Mouse (Mus musculus) lung, postnatal 0 days (tissue): ENCODE data around the gene Socs1. TPM values are rescaled to one million over a fixed set of nuclear protein-coding genes. Genes with fewer than 3 reads are reported as not detected.

ENCODE experiments used
- ATAC-seq: fragments of 200-750 bp; cut with Nextera tagmentation; 2 replicates; pipeline ENCODE4 v1.8.0; 2017; ENCODE audit warnings: moderate library complexity
- DNase-seq: peaks from one replicate; pipeline ENCODE4 v3.0.0-alpha.2; 2016; ENCODE audit warnings: low spot score
- H3K27ac ChIP-seq: fragments of 300-500 bp; sonication (generic); 2 replicates; pipeline ENCODE4 v1.5.1; 2014; ENCODE audit warnings: antibody characterized with exemption, mild to moderate bottlenecking, low read length, mixed read lengths
- H3K27me3 ChIP-seq: fragments of 300-500 bp; sonication (generic); replicated peaks from 2 replicates; pipeline ENCODE4 v1.6.1; 2014; ENCODE audit warnings: low read length, mixed read lengths; ENCODE audit not compliant: insufficient read depth
- H3K36me3 ChIP-seq: fragments of 300-500 bp; sonication (generic); 2 replicates; pipeline ENCODE4 v1.6.1; 2014; ENCODE audit warnings: low read length, mixed read lengths; ENCODE audit not compliant: insufficient read depth
- H3K4me1 ChIP-seq: fragments of 300-500 bp; sonication (generic); 2 replicates; pipeline ENCODE4 v1.6.1; 2014; ENCODE audit warnings: antibody characterized with exemption, low read depth, low read length, mixed read lengths; ENCODE audit not compliant: insufficient read depth
- H3K4me2 ChIP-seq: fragments of 300-500 bp; sonication (generic); replicated peaks from 2 replicates; pipeline ENCODE4 v1.6.1; 2014; ENCODE audit warnings: low read depth, mild to moderate bottlenecking, low read length, moderate library complexity, mixed read lengths
- H3K4me3 ChIP-seq: fragments of 300-500 bp; sonication (generic); 2 replicates; pipeline ENCODE4 v1.5.1; 2014; ENCODE audit warnings: low read depth, low read length
- H3K9ac ChIP-seq: fragments of 300-500 bp; sonication (generic); replicated peaks from 2 replicates; pipeline ENCODE4 v1.6.1; 2014; ENCODE audit warnings: low read depth, mild to moderate bottlenecking
- H3K9me3 ChIP-seq: fragments of 300-500 bp; sonication (generic); 2 replicates; pipeline ENCODE4 v1.6.1; 2016; ENCODE audit warnings: low read length, mixed read lengths
- CTCF ChIP-seq: IDR thresholded peaks from 2 replicates; pipeline ENCODE4 v1.5.1; 2016; ENCODE audit warnings: antibody characterized with exemption, mild to moderate bottlenecking
- EP300 ChIP-seq: IDR thresholded peaks from 2 replicates; pipeline ENCODE4 v1.6.1; 2016; ENCODE audit warnings: antibody characterized with exemption, mild to moderate bottlenecking, control low read depth
- WGBS: fragments of 180-500 bp; shearing (Covaris S2); extraction: QIAGEN DNeasy Blood & Tissue Kit; methylation state at CpG from one replicate; pipeline ENCODE4 v1.1.7; 2014; 5-methylcytosine and 5-hydroxymethylcytosine counted together
- polyA plus RNA-seq: library from polyadenylated mRNA; unstranded; fragments of >200 nt; fragmentation: Nextera tagmentation; extraction: Ambion mirVana; gene quantifications from 2 replicates; pipeline ENCODE4 v1.2.1, GENCODE M21; 2015

Socs1 gene
- polyA plus RNA-seq, 1 experiment from 2014 or later = 9.0 TPM

- Histone ChIP-seq H3K4me1 (peaks cover 7% of the 10 kb centered on the region; the same call in 1 of the 2 replicates), H3K4me3 (no peak within 1 kb of the TSS), H3K9me3 (no peaks in the 10 kb centered on the region), H3K27ac (no peak within 1 kb of the TSS), H3K36me3 (no peaks in the 10 kb centered on the region), H3K27me3 (no peaks in the 10 kb centered on the region), H3K4me2 (no peak within 1 kb of the TSS), H3K9ac (no peak within 1 kb of the TSS)
- ATAC-seq (no peak), DNase-seq (no peak)
- TF ChIP-seq CTCF (no peak), EP300 (no peak)
- 47% methylated on average over 14 of the region's 16 CpGs for WGBS
These were observed 2.9 kb upstream of the Socs1 start, which contains the start of gene Tnp2 for GRCm38 (mm10) chr16:10788271-10788670. TSS of gene Tnp2 (minus strand) at chr16:10788660.

- TF ChIP-seq CTCF (no peak), EP300 (no peak)
- DNase-seq (no peak), ATAC-seq (no peak)
- Histone ChIP-seq H3K27me3 (no peaks in the 10 kb centered on the region), H3K4me2 (no peak overlapping the region), H3K9ac (no peak overlapping the region), H3K4me1 (peaks cover 7% of the 10 kb centered on the region; the same call in 1 of the 2 replicates), H3K36me3 (no peaks in the 10 kb centered on the region), H3K27ac (no peak overlapping the region), H3K4me3 (no peak overlapping the region), H3K9me3 (no peaks in the 10 kb centered on the region)
- WGBS = 73% methylated on average over 7 of the region's 7 CpGs
These were observed 2.3 kb upstream of the Socs1 start for GRCm38 (mm10) chr16:10787548-10788058.

- 57% methylated on average over 4 of the region's 4 CpGs for WGBS
- Histone ChIP-seq H3K9me3 (no peaks in the 10 kb centered on the region), H3K4me1 (peaks cover 10% of the 10 kb centered on the region; the same call in 1 of the 2 replicates), H3K36me3 (no peaks in the 10 kb centered on the region), H3K27me3 (no peaks in the 10 kb centered on the region), H3K4me2 (no peak overlapping the region), H3K27ac (0 out of 2 replicates have a peak overlapping the region, but pooled peaks have one; percentile 96), H3K4me3 (no peak overlapping the region), H3K9ac (no peak overlapping the region)
- DNase-seq (peak; percentile 21), ATAC-seq (no peak)
- TF ChIP-seq CTCF (no peak), EP300 (no peak)
These were observed 1.6 kb upstream of the Socs1 start for GRCm38 (mm10) chr16:10786782-10787547.

- peak overlapping the region; percentile 69; the same call in 1 of the 2 replicates for H3K9ac ChIP-seq
- H3K36me3 ChIP-seq = no peaks in the 10 kb centered on the region
- WGBS = 1% methylated on average over 9 of the region's 9 CpGs
- DNase-seq (peak; percentile 95), ATAC-seq (peak; percentile 47)
- TF ChIP-seq EP300 = no peak
- peak; percentile 91 for TF ChIP-seq CTCF
- H3K4me2 ChIP-seq = peak overlapping the region; percentile 98
- H3K9me3 ChIP-seq = no peaks in the 10 kb centered on the region
- H3K27ac ChIP-seq = peak overlapping the region; percentile 96
- peak overlapping the region; percentile 81 for H3K4me3 ChIP-seq
- H3K27me3 ChIP-seq = no peaks in the 10 kb centered on the region
- peaks cover 10% of the 10 kb centered on the region; the same call in 1 of the 2 replicates for H3K4me1 ChIP-seq
These were observed 952 bp upstream of the Socs1 start for GRCm38 (mm10) chr16:10786288-10786687.

GRCm38 (mm10) chr16:10784793-10785370, 454 bp downstream of the Socs1 start:
- ATAC-seq (peak; percentile 83), DNase-seq (peak; percentile 94)
- Histone ChIP-seq H3K27ac (peak overlapping the region; percentile 96), H3K4me3 (peak overlapping the region; percentile 81), H3K4me1 (peaks cover 10% of the 10 kb centered on the region; the same call in 1 of the 2 replicates), H3K27me3 (no peaks in the 10 kb centered on the region), H3K9me3 (no peaks in the 10 kb centered on the region), H3K9ac (peak overlapping the region; percentile 69), H3K36me3 (no peaks in the 10 kb centered on the region), H3K4me2 (peak overlapping the region; percentile 98)
- TF ChIP-seq EP300 (no peak), CTCF (peak; percentile 90)
- WGBS = under 1% methylated on average over 37 of the region's 55 CpGs
